Mouse (Mus musculus) lung, postnatal 0 days (tissue): ENCODE measurements around the gene Teddm3.
"Not testable (repeated sequence)": the region's sequence is repeated elsewhere in the genome, so short reads cannot be mapped to it uniquely, and the experiment has no call there.

Experiments used
- CTCF ChIP-seq: IDR thresholded peaks from 2 replicates; pipeline ENCODE4 v1.5.1; 2016; ENCODE audit warnings: antibody characterized with exemption, mild to moderate bottlenecking
- EP300 ChIP-seq: IDR thresholded peaks from 2 replicates; pipeline ENCODE4 v1.6.1; 2016; ENCODE audit warnings: antibody characterized with exemption, mild to moderate bottlenecking, control low read depth

DNA sequence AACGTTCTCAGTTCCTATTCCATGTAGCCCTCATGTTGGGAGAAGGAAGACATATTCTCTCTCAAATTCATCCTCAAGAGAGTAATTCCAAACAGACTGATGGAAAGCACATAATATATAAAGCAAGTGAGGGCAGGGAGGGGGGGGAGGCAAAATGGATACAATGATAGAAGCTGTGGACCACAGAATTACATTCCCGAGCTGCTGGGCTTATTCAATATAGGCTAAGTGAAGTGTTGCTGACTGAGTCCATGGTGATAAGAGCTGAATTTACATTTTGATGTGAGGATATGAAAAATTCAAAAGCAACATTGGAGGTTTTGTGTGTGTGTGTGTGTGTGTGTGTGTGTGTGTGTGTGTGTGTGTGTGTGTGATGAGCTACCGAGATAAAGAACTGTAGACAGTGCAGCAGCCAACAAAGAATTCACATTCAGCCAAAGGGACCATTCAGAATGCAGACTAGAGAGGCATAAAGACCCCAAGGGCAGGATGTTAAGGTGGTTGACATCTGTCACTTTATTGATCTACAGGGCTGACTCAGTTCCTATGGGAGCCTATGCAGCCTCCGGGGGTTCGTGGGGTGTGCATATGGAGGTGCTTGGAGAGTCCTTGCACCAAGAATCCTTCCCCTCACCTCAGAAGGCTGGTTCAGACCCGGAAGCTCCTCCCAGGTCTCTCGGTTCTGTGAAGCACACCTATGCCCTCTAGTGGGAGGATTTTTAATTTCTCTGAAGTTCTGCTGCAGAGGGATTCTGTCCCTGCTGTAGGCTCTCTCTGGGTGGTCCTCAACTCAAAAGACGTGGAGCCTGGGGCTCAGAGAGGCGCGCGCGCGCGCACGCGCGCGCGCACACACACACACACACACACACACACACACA lies 11.8 kb upstream of the Teddm3 start:
- TF ChIP-seq CTCF, EP300: not testable (repeated sequence)
